Mouse (Mus musculus) myocyte (in vitro differentiated cells): ENCODE results near the gene Ttc41.

Experiments
- CEBPB ChIP-seq: IDR thresholded peaks from 2 replicates; pipeline ENCODE4 v1.6.1; 2011; ENCODE audit warnings: mild to moderate bottlenecking, moderate library complexity; ENCODE audit not compliant: poor library complexity, insufficient read depth, severe bottlenecking
- E2F4 ChIP-seq: IDR thresholded peaks from one replicate; pipeline ENCODE4 v1.6.1; 2011; ENCODE audit warnings: mild to moderate bottlenecking, control low read depth, moderate library complexity; ENCODE audit not compliant: insufficient read depth
- MAX ChIP-seq: IDR thresholded peaks from one replicate; pipeline ENCODE4 v1.6.1; 2011; ENCODE audit warnings: low read depth, mild to moderate bottlenecking, control low read depth
- MYOD1 ChIP-seq, 3 experiments: IDR thresholded peaks; one replicate each; pipeline ENCODE4 v1.6.1; 2011; ENCODE audit warnings: control low read depth in 2 of 3, low read depth in 2 of 3, mild to moderate bottlenecking in 2 of 3, moderate library complexity in 1 of 3; ENCODE audit not compliant: insufficient read length in 2 of 3, control insufficient read depth in 1 of 3
- MYOG ChIP-seq, 3 experiments: IDR thresholded peaks; one replicate each; pipeline ENCODE4 v1.6.1; 2011; ENCODE audit warnings: control low read depth in 2 of 3, low read depth in 2 of 3, mild to moderate bottlenecking in 2 of 3; ENCODE audit not compliant: insufficient read length in 2 of 3, control insufficient read depth in 1 of 3, insufficient read depth in 1 of 3
- POLR2A ChIP-seq: IDR thresholded peaks from one replicate; pipeline ENCODE4 v1.6.1; 2011; ENCODE audit warnings: low read depth, mild to moderate bottlenecking, control low read depth, moderate library complexity; ENCODE audit not compliant: insufficient read length
- POLR2AphosphoS2 ChIP-seq: IDR thresholded peaks from one replicate; pipeline ENCODE4 v1.6.1; 2011; ENCODE audit warnings: low read depth, control low read depth; ENCODE audit not compliant: insufficient read length
- SRF ChIP-seq: IDR thresholded peaks from one replicate; pipeline ENCODE4 v1.6.1; 2011; ENCODE audit warnings: low read depth; ENCODE audit not compliant: control insufficient read depth, insufficient read length

GRCm38 (mm10) chr10:86808013-86808758, 102.6 kb downstream of the Ttc41 start:
- TF ChIP-seq POLR2AphosphoS2 (no peak), POLR2A (no peak), MAX (no peak), CEBPB (no peak), MYOG (IDR thresholded peaks at IDR 0.05; ENCODE audit: control insufficient read depth in 1 of 3, insufficient read depth in 1 of 3, insufficient read length in 2 of 3, low read depth in 2 of 3) (no peak), E2F4 (no peak), MYOD1 (IDR thresholded peaks at IDR 0.05; ENCODE audit: control insufficient read depth in 1 of 3, insufficient read length in 2 of 3, low read depth in 2 of 3) (peak in 2 of 3 experiments; percentile 17 to 34), SRF (no peak)
